Mouse (Mus musculus) induced T-regulatory cell, adult 2 months (primary cell): Measurements from ENCODE around the gene Trp73.
A peak's percentile ranks its signal among the peaks of the same experiment; 100 is the strongest.

Source experiments
- DNase-seq: peaks from one replicate; pipeline ENCODE4 v3.0.0-alpha.2; 2012; ENCODE audit warnings: low read depth

Gene Trp73

DNA sequence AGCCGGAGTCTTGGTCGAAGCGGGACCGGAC lies at the start of gene Trp73:
Trp73 (minus strand) TSS at position 27 of the 31 bp plus-strand sequence.
- no peak for DNase-seq

DNA sequence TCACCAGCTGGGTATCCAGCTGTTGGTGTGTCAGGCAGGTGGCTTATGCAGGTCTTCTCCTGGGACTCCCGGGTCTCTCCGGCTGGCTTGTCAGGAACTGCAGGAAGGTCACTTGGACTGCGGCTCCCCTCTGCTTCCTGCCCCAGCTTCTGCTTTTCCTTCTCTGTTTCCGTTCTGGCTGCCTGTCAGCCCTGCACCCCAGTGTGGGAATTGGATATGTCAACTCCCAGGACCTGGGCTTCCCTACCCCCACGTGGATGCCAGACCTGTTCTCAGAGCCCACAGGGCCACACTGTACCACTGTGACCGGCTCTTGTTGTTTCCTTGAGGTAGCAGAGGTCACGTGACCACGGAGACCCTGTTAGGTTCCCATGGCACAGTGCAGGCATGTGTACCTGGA lies 48.9 kb upstream of the Trp73 start:
- DNase-seq, result no peak

DNA sequence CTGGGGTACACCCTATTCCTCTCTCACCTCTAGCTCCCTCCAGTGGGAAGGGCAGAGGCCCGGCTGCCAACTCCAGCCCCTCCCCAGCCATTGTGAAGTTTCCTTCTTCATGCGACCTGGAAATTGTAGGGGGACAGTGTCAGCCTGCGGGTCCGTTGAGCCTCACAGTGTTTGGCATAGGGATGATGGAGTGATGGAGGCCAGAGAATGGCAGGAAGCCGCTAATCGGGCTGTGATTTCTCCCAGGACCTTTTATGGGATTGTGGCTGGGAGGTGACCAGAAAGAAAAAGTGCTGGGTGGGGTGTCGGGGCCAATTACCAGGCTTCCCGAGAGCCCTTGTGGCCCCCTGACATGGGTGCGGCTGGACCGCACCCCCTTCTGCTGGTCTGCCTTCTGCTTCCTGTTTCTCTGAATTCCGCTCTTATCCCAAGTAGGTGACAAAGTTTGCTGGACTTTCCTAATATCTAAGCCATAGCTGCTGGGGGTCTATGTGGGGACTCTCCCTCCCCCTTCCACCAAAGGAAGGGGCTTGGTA lies 46.1 kb upstream of the Trp73 start:
- no peak for DNase-seq

DNA sequence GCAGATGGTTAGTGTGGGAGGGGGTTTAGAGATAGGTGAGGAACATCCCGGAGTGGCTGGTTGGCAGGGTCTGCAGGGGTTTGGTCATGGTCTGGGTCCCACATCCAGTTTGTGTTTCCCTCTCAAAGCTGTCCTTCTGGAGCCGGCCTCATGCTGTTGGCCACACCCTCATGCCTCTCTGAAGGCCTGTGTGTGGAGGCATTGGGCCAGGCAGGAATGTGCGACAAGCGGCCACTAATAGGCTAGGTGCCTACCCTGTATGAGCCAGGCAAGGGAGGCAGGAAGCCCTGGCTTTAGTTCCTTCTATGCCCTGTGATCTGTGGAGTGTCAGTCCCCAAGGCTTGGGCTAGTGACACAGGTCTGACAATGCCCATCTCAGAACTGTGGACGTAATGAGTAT lies 45.0 kb upstream of the Trp73 start:
- no peak for DNase-seq

DNA sequence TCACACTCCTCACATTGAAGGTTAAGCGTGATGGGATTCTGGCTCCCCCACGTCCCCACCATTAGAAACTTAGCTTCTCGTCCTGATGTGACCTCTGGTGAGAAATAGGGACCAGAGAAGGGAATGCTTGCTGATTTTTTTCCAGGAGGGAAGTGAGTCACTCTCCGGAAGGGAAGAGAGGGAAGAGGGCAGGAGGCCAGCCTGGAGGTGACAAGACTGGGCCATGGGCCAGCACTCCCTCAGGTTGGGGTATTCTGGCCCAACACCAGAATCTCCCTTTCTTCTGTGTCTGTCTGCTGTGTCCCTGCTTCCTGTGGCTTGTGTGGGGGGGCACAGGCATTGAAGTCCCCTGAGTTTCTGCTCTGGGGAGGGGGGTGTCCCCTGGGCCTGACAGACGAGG lies 43.6 kb upstream of the Trp73 start:
- DNase-seq, result no peak

DNA sequence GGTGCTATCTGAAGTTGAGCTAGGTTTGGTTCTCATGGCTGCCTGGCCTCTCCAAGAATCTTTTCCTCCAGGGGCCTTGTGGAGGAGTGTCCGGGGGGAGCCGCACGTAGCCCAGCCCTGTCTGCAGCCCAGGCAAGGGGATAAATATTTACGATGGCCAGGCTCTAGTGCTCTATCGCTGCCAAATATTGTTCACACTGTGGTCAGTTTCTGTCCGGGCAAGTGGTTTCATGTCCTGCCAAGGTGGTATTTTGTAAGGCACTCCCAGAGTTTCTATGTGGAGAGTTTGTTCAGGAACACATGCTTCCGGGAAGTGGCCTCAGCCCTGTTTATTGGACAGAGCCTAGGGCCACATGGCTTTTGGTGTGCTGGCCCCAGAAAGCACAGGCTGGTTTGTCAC lies 41.0 kb upstream of the Trp73 start:
- DNase-seq, result no peak

DNA sequence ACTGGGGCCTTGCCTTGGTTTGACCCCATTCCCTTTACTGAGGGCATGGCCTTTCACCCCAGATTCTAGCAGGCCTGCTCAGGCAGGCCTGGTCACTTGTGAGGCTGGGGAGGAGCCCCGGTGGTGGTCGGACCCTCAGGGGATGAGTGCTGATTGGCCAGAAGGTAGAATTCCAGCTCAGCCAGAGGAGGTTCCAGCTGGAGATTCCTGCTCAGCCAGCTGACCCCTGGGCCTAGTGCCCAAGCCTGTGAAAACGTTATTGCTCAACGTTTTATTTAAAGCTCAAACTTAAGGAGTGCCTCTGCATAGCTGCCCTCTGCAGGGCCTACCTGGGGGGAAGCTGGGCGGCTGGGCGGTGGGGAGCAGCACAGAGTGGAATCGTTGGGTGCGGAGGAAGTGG lies 37.2 kb upstream of the Trp73 start:
- no peak for DNase-seq

DNA sequence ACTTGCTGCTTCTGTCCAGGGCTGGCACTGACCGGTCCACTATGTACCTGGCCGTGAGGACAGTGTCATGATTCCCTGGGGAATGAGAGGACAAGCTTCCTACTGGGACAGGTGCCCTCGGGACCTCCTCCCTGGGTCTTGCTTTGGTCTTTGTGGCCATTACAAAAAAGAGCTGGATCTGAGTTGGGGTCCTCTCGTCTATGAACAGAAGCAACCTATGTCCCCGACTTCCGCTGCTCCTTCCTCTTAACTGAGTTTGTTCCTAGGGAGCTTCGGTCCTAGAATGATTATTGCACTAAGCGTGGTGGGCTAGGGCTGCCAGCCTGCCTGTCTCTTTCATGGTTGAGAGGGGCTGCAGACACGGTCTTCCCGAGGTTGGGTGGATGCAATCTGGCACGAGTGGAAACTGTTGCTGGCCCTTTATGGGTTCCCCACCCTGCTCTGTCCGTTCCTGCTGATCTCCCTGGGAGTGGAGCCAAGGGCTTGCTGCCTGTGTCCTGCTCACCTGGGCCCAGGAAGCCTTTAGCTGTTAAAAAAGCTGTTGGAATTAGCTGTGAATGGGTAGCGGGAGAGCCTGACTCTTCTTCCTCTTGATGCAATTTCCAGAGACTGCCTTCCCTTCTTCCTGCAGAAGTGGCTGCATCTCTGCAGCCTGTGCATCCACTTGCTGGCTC lies 32.1 kb upstream of the Trp73 start:
- DNase-seq, result no peak

DNA sequence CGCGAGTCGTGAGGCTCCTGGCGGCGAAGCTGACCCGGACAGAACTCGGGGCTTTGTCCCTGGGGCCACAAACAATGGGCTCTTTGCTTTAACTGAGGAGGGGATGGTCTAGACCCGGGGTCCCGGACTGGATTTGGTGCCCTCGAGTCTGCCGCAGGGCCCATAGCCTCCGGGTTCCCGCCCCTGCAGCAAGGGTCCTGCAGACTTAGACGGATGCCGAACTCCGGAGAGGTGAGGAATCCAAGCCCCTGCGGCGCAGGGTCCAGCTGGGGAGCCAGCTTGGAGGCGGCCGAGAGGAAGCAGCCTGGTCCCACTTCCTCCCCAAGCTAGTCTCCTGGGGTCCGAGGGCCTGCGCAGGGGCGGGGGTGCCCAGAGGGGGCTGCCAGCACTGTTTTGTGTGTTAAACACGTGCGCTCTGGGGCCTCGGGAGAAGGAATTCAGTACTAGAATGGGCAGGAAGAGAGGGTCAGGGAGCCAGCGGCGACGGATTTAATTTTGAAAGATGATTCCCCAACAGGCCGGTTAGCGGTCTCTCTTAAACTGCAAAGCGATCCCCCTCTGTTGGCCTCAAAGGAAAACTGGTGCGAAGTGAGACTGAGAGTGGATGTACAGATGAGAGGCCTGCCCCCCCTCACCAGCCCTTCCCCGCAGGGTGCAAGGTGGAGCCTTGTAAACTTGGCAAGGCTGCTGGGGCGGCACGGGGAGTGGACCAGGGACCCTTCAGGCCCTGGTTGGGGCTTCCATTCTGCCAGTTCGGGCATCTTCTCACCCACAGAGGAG lies 31.3 kb upstream of the Trp73 start:
- no peak for DNase-seq

DNA sequence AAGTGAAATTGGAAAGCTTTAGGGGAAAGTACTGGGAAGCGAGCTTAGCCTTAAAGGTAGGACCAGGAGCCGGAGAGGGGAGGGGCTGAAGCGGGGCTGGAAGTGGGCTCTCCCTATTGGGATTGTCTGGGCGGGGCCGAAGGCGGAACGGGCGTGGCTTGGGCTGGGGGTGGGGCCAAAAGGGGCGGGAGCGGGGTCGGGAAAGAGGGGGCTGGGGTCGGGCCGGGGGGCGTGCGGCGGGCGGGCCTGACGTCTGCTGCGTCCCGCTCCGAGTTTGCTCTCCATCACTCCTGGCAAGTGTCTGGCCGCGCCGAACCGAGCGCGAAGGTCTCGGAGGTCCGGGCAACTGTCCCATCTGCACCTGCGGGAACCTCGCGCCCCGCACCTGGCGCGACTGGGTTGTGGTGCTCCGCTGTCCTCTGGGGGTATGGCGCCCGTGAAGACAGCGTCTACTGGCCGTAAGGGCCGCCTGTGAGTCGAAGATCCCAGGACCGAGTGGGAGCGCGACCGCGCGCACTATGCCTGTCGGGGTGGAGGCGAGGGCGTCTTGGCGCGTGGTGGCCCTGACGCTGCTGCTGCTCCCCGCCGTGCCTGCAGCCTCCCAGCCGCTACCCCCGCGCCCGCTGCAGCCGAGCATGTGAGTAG lies 30.6 kb upstream of the Trp73 start, which contains the start of gene Megf6:
Megf6 (plus strand) TSS at position 225 of the 645 bp plus-strand sequence.
- no peak for DNase-seq

DNA sequence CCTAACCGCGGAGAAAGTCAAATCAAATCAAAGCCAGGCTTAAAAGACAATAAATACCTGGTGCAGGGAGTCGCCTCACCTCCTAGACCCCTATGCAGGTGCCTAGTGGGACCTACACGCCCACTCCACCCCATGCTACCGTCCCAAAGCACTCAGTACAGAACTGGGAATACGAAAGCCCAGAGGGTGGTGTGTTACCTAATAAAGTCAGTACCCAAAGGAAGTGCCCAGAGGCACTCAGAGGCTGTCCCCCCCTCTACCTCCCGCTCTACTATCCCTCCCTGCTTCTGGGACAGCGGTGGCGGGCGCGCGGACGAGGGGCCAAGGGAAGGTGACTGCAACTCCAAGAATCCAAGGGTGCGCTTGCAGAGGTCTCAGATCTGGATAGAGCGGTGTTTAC lies 30.0 kb upstream of the Trp73 start:
- DNase-seq, result no peak

DNA sequence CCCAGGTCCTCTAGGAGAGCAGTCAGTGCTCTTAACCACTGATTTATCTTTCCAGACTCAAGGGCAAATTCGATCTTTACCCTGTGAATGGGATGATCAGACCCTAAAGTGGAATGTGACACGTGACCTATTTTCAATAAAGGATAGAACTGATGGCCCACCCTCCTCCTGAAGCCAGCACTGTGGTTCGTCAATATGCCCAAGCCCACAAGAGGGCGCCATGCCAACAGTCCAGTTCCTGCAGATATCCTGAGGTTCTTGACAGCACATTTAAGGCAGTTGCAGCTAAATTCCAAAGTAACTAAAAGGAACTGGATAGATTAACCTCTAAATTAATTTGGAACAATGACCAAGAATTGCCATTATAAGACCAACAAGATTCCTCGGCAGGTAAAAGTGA lies 27.0 kb upstream of the Trp73 start:
- peak; percentile 65 for DNase-seq

DNA sequence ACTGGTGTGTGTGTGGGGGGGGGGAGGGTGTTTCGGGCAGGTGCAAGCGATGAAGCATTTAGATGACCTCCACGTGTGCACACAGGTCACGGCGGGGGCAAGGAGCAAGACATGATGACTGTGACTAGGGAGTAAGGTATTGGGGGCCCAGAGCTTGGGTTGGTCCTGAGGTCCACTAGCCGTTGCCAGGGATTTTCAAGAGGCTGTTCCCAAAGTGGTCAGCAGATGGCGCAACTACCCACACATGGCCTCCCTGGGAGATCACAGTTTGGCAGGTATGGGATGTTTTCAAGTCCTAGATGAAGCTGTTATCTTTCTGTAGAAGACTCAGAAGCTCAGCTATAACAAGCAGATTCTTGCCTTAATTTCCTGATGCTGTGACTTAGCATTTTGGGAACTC lies 23.3 kb upstream of the Trp73 start:
- peak; percentile 86 for DNase-seq

DNA sequence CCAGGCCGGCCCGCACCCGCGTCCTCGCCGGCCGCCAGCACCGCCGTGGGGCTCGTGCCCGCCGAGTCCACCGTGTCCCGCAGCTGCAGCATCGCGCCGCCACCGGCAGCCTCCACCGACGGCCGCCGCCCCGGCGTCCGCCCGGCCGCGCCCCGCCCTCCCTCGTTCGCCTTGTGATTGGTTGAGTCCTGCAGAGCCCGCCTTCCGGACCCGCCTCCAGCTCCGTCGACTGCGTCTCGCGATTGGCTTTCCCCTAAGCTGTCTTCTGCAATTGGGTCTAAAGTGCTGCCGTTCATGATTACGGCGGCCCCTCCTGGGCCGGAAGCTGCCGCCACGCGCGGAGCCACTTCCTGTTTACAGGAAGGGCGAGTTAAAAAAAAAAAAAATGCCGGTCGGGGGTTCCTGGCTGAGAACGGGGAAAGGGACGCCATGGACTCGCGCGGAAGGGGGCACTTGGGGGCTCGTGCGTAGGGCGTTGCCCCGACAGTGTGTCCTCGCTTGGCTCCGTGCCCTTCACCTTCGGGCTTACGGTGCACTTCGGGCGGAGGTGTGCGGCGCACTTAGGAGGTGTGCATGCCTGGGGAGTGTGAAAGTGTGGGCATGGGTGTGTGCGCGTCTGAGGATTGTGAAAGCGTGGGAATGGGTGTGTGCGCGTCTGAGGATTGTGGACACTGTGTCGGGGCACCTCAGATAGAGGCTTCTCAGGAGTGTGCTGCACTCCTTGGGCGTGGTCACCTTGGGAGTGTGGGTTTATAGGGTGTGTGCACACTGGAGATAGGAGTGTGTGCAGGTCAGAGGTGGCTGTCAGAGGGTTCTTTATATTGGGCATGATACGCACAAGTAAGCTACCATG lies 20.8 kb upstream of the Trp73 start, which contains the start of gene Tprgl:
Tprgl (minus strand) TSS at position 129 of the 853 bp plus-strand sequence.
- peak; percentile 97 for DNase-seq

DNA sequence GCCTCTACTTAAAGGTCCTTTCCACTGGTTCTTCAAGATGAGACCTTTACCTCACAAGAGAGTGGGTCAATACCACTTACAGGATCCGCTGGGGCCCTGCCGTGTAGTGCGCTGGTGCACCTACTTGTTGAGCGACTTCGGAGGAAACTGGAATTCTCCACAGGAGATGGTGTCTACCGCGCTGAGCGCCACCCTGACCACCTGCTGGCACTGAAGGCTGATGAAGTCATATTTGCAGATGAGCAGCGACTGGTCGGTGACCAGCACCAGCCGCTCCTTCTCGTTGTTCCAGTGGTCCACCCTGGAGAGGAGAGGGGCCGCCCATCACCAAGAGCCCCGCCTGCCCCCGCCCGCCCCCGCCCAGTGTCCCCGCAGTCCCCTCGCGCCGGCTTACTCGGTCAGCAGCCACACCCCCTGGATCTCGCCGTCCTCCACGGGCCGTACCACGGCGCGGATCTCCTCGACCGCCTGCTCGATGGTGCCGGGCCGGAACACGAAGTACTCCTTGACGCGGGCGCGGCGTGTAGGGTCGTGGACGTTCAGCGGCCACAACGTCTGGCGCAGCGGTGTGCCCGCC lies 20.0 kb upstream of the Trp73 start:
- DNase-seq, result peak; percentile 62

DNA sequence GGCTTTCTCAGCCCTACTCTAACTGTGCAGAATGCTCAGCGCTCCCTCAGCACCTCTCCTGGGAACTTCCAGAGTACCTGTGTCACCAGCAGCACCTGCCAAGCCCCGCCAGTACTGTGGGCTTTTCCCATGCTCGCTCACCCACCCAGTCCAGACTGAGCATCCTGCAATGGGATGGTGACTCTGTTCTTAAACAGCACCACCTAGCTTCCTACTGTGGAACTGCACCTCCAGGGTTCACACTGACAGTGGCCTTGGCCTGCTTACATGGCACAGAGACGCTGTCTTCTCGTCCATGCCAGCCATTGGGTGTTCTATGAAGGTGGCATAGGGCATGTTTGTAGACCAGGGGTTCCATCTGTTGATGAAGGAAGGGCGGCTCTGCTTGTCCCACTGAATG lies 19.0 kb upstream of the Trp73 start:
- peak; percentile 96 for DNase-seq

DNA sequence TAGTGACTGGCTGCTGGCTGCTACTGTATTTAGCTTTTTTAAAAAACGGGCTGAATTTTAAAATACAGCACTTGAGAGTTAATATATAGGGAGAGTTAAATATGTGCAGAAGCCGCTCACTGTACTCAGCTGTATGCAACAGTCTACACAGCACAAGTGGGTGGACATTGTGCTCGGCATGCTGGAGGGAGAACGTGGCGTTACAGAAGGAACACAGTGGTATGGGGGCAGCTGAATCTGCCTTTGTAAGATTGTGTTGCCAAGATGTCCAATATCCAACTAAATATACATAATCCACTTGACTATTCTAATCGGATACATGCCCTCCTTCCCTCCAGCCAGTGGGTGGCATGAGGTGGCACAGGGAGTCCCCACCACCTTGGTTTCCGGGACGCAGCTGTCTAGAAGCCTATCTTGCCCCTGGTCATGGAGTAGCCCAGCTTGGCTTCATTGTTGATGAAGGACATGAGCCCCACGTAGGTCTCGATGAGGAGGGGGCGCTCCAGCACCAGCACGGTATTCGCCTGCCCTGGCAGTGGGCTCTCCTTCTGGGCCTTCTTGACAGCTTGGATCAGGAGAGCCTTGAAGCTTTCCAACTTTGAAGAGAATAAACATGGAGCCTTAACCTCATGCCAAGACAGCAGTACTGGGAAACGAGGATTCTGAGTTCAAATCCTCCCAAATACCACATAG lies 18.1 kb upstream of the Trp73 start:
- no peak for DNase-seq

DNA sequence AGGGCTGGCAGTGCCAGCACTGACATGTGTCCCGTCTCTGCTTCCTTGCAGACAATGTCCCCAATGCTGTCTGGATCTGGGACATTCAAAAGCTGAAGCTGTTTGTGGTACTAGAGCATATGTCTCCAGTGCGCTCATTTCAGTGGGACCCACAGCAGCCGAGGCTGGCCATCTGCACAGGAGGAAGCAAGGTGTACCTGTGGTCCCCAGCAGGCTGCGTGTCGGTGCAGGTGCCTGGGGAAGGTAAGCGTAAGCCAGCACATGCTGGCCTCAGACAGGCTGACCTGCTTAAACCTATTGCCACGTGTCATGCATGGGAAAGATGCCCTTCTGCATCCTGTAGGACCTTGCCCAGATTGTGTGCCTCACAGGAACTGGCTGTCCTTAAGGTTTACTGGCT lies 16.0 kb upstream of the Trp73 start:
- no peak for DNase-seq

DNA sequence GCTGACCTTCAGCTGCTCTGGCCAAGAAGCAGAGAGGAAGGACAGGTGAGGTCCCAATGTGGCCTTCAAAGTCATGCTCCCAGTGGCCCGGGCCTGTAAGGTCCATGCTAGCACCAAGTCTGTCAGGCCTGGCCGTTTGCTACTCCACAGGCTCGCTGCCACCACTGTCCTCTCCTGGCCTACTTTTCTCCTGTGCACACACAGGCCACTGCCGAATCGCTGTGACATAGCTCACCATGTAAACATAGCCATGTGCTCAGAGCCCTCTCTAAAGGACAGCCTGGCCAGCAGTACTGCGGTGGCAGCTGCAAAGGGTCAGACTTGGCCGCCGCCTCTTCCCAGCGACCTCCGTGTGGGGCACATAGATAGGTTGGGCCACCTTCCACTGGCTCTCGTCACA lies 14.1 kb upstream of the Trp73 start:
- no peak for DNase-seq

DNA sequence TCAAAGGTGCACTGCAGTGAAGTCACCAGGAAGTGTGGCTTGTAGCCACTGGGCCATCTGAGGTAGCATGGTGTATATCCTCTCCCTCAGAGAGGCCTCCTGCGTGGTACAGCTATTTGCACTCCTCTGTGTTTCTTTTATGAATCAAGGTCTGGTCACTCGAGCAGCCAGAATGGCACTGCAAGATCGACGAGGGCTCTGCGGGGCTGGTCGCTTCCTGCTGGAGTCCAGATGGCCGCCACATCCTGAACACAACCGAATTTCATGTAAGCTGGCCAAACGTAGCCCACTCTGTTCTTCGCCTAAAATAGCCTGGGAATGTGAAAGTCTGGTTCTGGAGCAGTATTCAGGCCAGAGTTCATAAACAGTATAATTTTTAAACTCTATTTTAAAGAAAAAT lies 6.3 kb upstream of the Trp73 start:
- DNase-seq, result no peak

DNA sequence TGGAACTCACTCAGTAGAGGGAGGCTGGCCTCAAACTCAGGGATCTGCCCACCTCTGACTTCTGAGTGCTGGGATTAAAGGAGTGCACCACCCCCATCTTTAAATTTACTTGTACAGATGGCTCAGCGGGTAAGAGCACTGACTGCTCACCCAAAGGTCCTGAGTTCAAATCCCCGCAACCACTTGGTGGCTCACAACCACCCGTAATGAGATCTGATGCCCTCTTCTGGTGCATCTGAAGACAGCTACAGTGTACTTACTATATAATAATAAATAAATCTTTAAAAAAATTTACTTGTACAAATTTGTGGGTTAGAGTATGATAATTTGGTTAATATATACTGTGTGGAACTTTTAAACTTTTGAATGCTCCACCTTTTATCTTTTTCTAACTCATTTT lies 4.7 kb upstream of the Trp73 start:
- no peak for DNase-seq
